Mouse (Mus musculus): ENCODE measurements around the gene Olfr104-ps. TPM values are rescaled to one million over a fixed set of nuclear protein-coding genes. Genes with fewer than 3 reads are reported as not detected.

The Olfr104-ps gene
- polyA plus RNA-seq (2014; fragmentation: Nextera tagmentation; extraction: Ambion mirVana): not detected in 2 replicates

GRCm38 (mm10) chr17:37359282-37359681 is at the start of gene Olfr104-ps:
TSS of gene Olfr104-ps (plus strand) at chr17:37359582.
- Histone ChIP-seq H3K4me1 (ENCODE audit: control insufficient read depth, insufficient read depth, low read length) (no peaks in the 10 kb centered on the region), H3K4me2 (replicated peaks; ENCODE audit: low read depth, low read length) (no peak within 1 kb of the TSS), H3K4me3 (ENCODE audit: low read length) (no peak within 1 kb of the TSS), H3K27me3 (ENCODE audit: control insufficient read depth, insufficient read depth, low read length) (no peaks in the 10 kb centered on the region), H3K9ac (ENCODE audit: low read depth, low read length) (no peak within 1 kb of the TSS), H3K36me3 (ENCODE audit: control insufficient read depth, insufficient read depth, low read length) (no peaks in the 10 kb centered on the region), H3K27ac (ENCODE audit: low read depth, low read length) (no peak within 1 kb of the TSS), H3K9me3 (ENCODE audit: control insufficient read depth, low read length) (no peaks in the 10 kb centered on the region)
- ATAC-seq (ENCODE audit: low FRiP score, low TSS enrichment): no peak

GRCm38 (mm10) chr17:37310146-37310699 is 49.2 kb upstream of the Olfr104-ps start:
- Histone ChIP-seq H3K4me1 (ENCODE audit: control insufficient read depth, insufficient read depth, low read length) (no peaks in the 10 kb centered on the region), H3K9ac (ENCODE audit: low read depth, low read length) (no peak overlapping the region), H3K27me3 (ENCODE audit: control insufficient read depth, insufficient read depth, low read length) (no peaks in the 10 kb centered on the region), H3K9me3 (ENCODE audit: control insufficient read depth, low read length) (no peaks in the 10 kb centered on the region), H3K4me2 (replicated peaks; ENCODE audit: low read depth, low read length) (no peak overlapping the region), H3K36me3 (ENCODE audit: control insufficient read depth, insufficient read depth, low read length) (no peaks in the 10 kb centered on the region), H3K27ac (ENCODE audit: low read depth, low read length) (no peak overlapping the region), H3K4me3 (ENCODE audit: low read length) (no peak overlapping the region)
- 45% methylated on average over 2 of the region's 2 CpGs for WGBS
- no peak for ATAC-seq (ENCODE audit: low FRiP score, low TSS enrichment)

DNA sequence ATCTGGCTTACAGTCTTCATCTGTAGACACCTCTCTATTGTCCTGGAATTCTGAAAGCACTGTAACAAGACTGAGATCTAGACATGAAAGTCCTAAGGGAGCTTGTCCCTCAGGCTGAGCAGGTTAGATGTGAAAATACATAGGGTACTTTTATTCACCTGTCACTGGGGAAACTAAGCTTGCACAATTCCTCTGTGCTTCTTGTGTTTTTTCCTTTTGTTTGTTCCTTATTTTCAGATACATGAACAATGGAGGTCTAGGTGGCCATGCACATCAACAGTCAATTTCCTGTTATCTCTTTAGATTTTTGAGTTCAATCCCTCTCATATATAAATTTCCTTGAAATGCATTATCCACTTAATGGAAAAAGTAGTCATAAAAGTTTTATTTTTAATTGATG is 42.4 kb upstream of the Olfr104-ps start, which contains the start of gene Olfr102:
Gene Olfr102, minus strand, starts transcription at position 101 of the 400 bp plus-strand sequence.
- ATAC-seq (ENCODE audit: low FRiP score, low TSS enrichment): no peak
- no peak within 1 kb of the TSS for H3K27ac ChIP-seq (ENCODE audit: low read depth, low read length)
- no peak within 1 kb of the TSS for H3K9ac ChIP-seq (ENCODE audit: low read depth, low read length)
- no peaks in the 10 kb centered on the region for H3K27me3 ChIP-seq (ENCODE audit: control insufficient read depth, insufficient read depth, low read length)
- H3K36me3 ChIP-seq (ENCODE audit: control insufficient read depth, insufficient read depth, low read length): no peaks in the 10 kb centered on the region
- H3K9me3 ChIP-seq (ENCODE audit: control insufficient read depth, low read length): no peaks in the 10 kb centered on the region
- no peak within 1 kb of the TSS for H3K4me2 ChIP-seq (replicated peaks; ENCODE audit: low read depth, low read length)
- no peak within 1 kb of the TSS for H3K4me3 ChIP-seq (ENCODE audit: low read length)
- H3K4me1 ChIP-seq (ENCODE audit: control insufficient read depth, insufficient read depth, low read length): no peaks in the 10 kb centered on the region

DNA sequence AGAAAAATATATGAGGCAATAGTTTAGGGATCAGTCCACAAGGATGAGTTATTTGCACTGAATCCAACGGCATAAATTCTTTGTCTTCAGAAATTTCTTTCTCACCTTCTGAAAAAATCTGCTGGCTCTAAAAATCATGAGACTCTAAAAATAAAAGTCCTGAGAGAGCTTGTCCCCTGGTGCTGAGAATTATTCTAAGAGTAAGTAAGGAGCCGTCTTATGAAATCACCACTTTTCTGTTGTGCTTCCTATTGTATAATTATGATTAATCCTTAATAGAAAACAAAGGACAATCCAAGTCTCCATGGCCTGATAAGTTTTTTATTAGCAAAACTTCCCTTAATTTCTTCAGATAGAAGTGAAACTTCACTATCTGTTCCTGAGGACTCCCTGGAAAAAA is 19.8 kb upstream of the Olfr104-ps start, which contains the start of gene Olfr103:
Gene Olfr103, minus strand, starts transcription at position 101 of the 400 bp plus-strand sequence.
- ATAC-seq (ENCODE audit: low FRiP score, low TSS enrichment): no peak
- H3K27me3 ChIP-seq (ENCODE audit: control insufficient read depth, insufficient read depth, low read length): no peaks in the 10 kb centered on the region
- WGBS: 91% methylated on average over 2 of the region's 2 CpGs
- H3K36me3 ChIP-seq (ENCODE audit: control insufficient read depth, insufficient read depth, low read length): no peaks in the 10 kb centered on the region
- H3K4me3 ChIP-seq (ENCODE audit: low read length): no peak within 1 kb of the TSS
- H3K9ac ChIP-seq (ENCODE audit: low read depth, low read length): no peak within 1 kb of the TSS
- H3K27ac ChIP-seq (ENCODE audit: low read depth, low read length): no peak within 1 kb of the TSS
- no peak within 1 kb of the TSS for H3K4me2 ChIP-seq (replicated peaks; ENCODE audit: low read depth, low read length)
- no peaks in the 10 kb centered on the region for H3K9me3 ChIP-seq (ENCODE audit: control insufficient read depth, low read length)
- H3K4me1 ChIP-seq (ENCODE audit: control insufficient read depth, insufficient read depth, low read length): no peaks in the 10 kb centered on the region

DNA sequence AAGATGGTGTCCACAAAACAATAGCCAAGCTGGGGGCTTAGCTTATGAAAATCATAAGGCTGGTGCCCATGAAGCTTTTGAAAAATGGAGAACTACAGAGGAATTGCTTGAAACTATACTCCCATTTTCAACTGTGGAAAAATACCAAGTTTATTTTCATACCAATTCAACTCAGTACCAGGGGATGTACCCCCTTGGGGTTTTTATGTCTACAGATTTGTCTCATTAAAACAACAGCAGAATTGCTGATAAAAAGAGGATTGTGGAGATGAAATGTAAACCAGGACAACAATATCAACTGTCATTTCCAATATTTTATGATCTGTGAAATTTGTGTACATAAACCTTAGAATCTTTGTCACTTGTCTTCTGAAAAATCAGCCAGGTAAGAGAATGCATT is 19.4 kb downstream of the Olfr104-ps start, which contains the start of gene Olfr105-ps:
Gene Olfr105-ps, plus strand, starts transcription at position 301 of the 400 bp plus-strand sequence.
- Histone ChIP-seq H3K4me3 (ENCODE audit: low read length) (no peak within 1 kb of the TSS), H3K36me3 (ENCODE audit: control insufficient read depth, insufficient read depth, low read length) (no peaks in the 10 kb centered on the region), H3K9me3 (ENCODE audit: control insufficient read depth, low read length) (no peaks in the 10 kb centered on the region), H3K27me3 (ENCODE audit: control insufficient read depth, insufficient read depth, low read length) (no peaks in the 10 kb centered on the region), H3K4me1 (ENCODE audit: control insufficient read depth, insufficient read depth, low read length) (no peaks in the 10 kb centered on the region), H3K9ac (ENCODE audit: low read depth, low read length) (no peak within 1 kb of the TSS), H3K4me2 (replicated peaks; ENCODE audit: low read depth, low read length) (no peak within 1 kb of the TSS), H3K27ac (ENCODE audit: low read depth, low read length) (no peak within 1 kb of the TSS)
- ATAC-seq (ENCODE audit: low FRiP score, low TSS enrichment): no peak

GRCm38 (mm10) chr17:37390093-37390492 is 30.7 kb downstream of the Olfr104-ps start, which contains the start of gene Olfr106-ps:
TSS of gene Olfr106-ps (plus strand) at chr17:37390393.
- no peak for ATAC-seq (ENCODE audit: low FRiP score, low TSS enrichment)
- Histone ChIP-seq H3K4me2 (replicated peaks; ENCODE audit: low read depth, low read length) (no peak within 1 kb of the TSS), H3K27ac (ENCODE audit: low read depth, low read length) (no peak within 1 kb of the TSS), H3K27me3 (ENCODE audit: control insufficient read depth, insufficient read depth, low read length) (no peaks in the 10 kb centered on the region), H3K4me1 (ENCODE audit: control insufficient read depth, insufficient read depth, low read length) (no peaks in the 10 kb centered on the region), H3K9me3 (ENCODE audit: control insufficient read depth, low read length) (no peaks in the 10 kb centered on the region), H3K36me3 (ENCODE audit: control insufficient read depth, insufficient read depth, low read length) (no peaks in the 10 kb centered on the region), H3K9ac (ENCODE audit: low read depth, low read length) (no peak within 1 kb of the TSS), H3K4me3 (ENCODE audit: low read length) (no peak within 1 kb of the TSS)
- 68% methylated on average over 1 of the region's 1 CpGs for WGBS

GRCm38 (mm10) chr17:37398926-37399325 is 39.5 kb downstream of the Olfr104-ps start, which contains the start of gene Olfr107:
TSS of gene Olfr107 (plus strand) at chr17:37399226.
- no peak for ATAC-seq (ENCODE audit: low FRiP score, low TSS enrichment)
- 83% methylated on average over 3 of the region's 3 CpGs for WGBS
- Histone ChIP-seq H3K4me3 (ENCODE audit: low read length) (no peak within 1 kb of the TSS), H3K4me2 (replicated peaks; ENCODE audit: low read depth, low read length) (no peak within 1 kb of the TSS), H3K36me3 (ENCODE audit: control insufficient read depth, insufficient read depth, low read length) (no peaks in the 10 kb centered on the region), H3K4me1 (ENCODE audit: control insufficient read depth, insufficient read depth, low read length) (no peaks in the 10 kb centered on the region), H3K27me3 (ENCODE audit: control insufficient read depth, insufficient read depth, low read length) (no peaks in the 10 kb centered on the region), H3K27ac (ENCODE audit: low read depth, low read length) (no peak within 1 kb of the TSS), H3K9ac (ENCODE audit: low read depth, low read length) (no peak within 1 kb of the TSS), H3K9me3 (ENCODE audit: control insufficient read depth, low read length) (no peaks in the 10 kb centered on the region)

GRCm38 (mm10) chr17:37413380-37413779 is 54.0 kb downstream of the Olfr104-ps start:
- no peak overlapping the region for H3K4me3 ChIP-seq (ENCODE audit: low read length)
- H3K27ac ChIP-seq (ENCODE audit: low read depth, low read length): no peak overlapping the region
- no peaks in the 10 kb centered on the region; the same call in 1 of the 2 replicates for H3K9me3 ChIP-seq (ENCODE audit: control insufficient read depth, low read length)
- no peaks in the 10 kb centered on the region for H3K4me1 ChIP-seq (ENCODE audit: control insufficient read depth, insufficient read depth, low read length)
- no peak overlapping the region for H3K4me2 ChIP-seq (replicated peaks; ENCODE audit: low read depth, low read length)
- no peak overlapping the region for H3K9ac ChIP-seq (ENCODE audit: low read depth, low read length)
- no peaks in the 10 kb centered on the region for H3K27me3 ChIP-seq (ENCODE audit: control insufficient read depth, insufficient read depth, low read length)
- no peak for ATAC-seq (ENCODE audit: low FRiP score, low TSS enrichment)
- H3K36me3 ChIP-seq (ENCODE audit: control insufficient read depth, insufficient read depth, low read length): no peaks in the 10 kb centered on the region
